Mouse (Mus musculus): ENCODE data around the gene Gramd4.
"Not testable (repeated sequence)": the region's sequence is repeated elsewhere in the genome, so short reads cannot be mapped to it uniquely, and the experiment has no call there.

The Gramd4 gene

DNA sequence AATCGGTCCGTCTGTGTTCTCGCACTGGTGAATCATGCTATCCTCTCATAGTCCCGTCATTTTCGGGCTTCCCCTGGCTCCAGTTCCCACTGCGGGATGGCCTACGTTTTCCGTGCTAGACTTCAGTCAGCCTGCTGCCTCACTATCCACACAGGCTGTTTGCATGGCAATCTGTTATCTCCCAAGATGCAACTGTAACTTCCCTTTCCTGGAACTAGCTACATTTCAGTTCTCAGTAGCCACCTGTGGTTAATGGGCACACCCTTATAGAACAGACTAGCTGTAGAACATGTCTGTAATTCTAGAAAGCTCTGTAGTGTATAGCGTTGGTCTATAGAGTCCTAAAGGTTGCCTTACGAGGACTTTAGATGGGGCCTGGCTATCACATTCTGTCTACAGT, 6.3 kb upstream of the Gramd4 start:
- peak; percentile 87 for DNase-seq (ENCODE audit: low read depth)

- no peak for DNase-seq (ENCODE audit: low read depth)
Observed at GRCm38 (mm10) chr15:86051878-86052478, 5.5 kb upstream of the Gramd4 start.

- peak; percentile 86 for DNase-seq (ENCODE audit: low read depth)
Observed at GRCm38 (mm10) chr15:86053890-86054536, 3.5 kb upstream of the Gramd4 start.

- DNase-seq (ENCODE audit: low read depth): not testable (repeated sequence)
Observed at GRCm38 (mm10) chr15:86054861-86055260, 2.6 kb upstream of the Gramd4 start.

DNA sequence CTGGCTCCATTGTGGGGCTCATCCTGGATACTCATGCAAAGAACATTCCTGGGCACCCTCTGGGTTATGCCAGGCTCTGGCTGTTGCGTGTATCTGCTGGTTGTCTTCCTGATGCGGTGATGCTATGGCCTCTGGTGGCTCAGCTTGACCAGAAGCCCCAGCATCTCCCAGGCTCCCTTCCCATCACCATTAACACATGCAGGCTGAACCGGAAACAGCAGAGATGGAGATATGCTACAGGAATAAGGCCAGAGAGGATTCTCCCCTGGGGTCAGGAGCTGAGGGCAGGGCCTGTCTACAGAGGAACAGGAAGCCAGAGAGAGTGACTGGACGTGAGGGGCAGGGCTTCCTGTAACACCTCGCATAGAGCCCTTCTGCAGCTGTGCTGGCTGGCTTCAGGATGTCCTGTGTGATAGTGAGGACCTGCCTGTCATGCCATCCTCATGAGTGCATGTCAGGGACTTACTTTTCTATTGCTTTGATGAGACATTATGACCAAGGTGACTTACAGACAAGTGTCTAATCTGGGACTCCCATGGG, 1.2 kb upstream of the Gramd4 start:
- DNase-seq (ENCODE audit: low read depth): peak; percentile 61

DNA sequence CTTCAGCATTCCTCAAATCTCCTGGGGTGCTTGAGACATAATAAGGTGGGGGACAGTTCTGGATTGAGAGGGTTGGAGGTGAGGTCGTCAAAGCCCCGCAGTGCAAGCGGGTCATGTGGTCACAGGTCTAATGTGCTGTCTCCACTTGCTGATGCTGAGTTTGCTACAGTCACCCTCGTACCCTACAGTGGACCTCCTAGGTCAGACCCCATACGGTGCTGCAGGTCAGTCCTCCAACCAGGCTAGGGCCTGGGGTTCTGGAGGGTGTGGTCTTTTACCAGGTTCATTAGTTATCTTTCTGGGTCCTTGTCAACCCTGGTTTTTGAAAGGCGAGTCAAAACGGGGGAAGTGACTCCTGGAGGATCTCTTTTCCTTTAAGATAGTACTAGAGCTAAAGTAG, 413 bp downstream of the Gramd4 start:
- DNase-seq (ENCODE audit: low read depth): peak; percentile 33

GRCm38 (mm10) chr15:86058394-86058915, 960 bp downstream of the Gramd4 start:
- peak; percentile 62 for DNase-seq (ENCODE audit: low read depth)

DNA sequence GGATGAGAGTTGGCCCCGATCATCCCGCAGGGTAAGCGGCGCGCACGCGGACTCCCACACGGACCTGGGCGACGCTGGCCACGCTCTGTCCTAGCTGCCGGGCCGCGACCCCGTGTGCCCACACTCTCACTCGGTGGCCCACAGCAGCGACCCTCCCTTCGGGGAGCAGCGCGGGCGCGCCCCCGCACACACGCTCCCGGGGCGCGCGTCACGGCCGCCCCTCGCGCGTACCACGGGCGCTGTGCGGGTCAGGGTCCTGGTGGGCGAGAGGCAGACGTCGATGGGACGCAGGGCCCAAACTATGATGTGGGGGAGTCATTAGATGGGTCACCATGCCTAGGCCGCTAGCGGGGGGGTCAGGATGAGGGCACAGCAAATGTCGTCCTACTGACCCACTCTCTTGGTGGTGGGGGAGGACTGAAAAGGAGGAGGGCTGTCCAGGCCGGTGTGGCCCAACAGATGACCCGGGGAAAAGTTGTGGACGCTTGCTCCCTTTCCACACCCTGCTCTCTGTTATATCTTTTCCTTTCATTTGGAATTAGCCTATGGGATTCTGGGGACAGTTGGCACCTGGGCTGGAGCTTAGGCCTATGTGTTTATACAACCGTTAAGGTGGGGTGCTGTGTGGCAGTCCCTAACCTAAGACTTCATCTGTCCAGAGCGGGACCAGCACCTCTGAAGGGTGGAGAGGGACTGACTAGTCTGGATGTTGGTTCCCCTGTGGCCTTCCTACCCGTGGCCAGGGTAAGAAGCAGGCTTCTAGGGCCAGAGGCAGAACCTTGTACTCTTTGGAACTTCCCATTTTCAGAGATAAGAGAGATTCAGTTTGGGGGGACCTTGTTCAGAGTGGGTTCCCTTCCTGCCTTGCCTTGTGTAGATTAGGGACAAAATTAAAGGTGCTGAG, 1.7 kb downstream of the Gramd4 start:
- peak; percentile 59 for DNase-seq (ENCODE audit: low read depth)

DNA sequence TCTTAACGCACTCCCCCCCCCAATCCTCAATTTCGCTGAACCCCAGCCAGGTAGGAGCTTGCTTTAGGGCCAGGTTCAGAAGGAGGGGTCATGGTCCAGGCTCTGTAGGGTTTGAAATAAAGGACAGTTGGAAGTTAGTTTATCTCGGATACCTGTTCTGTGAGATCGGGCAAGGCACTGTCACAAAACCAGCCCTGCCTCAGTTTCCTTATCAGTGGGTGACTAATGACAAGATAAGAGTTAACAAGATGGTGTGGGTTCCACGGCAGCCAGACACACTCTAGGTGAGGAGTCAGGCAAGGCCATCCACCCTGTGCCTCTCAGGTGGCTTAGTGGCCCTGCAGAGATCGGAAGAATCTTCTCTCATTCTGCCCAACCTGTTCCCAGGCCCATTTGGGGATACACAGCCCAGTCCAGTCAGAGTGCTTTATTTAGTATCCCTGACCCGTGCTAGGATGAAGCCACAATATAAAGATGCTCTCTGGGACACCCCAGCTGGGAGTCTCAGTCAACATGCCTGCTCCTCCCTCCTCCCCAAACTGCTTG, 2.4 kb downstream of the Gramd4 start:
- no peak for DNase-seq (ENCODE audit: low read depth)

- DNase-seq (ENCODE audit: low read depth): no peak
Observed at GRCm38 (mm10) chr15:86060581-86060980, 3.1 kb downstream of the Gramd4 start.

GRCm38 (mm10) chr15:86061221-86061620, 3.7 kb downstream of the Gramd4 start:
- DNase-seq (ENCODE audit: low read depth): no peak

- no peak for DNase-seq (ENCODE audit: low read depth)
Observed at GRCm38 (mm10) chr15:86061848-86062481, 4.5 kb downstream of the Gramd4 start.

DNA sequence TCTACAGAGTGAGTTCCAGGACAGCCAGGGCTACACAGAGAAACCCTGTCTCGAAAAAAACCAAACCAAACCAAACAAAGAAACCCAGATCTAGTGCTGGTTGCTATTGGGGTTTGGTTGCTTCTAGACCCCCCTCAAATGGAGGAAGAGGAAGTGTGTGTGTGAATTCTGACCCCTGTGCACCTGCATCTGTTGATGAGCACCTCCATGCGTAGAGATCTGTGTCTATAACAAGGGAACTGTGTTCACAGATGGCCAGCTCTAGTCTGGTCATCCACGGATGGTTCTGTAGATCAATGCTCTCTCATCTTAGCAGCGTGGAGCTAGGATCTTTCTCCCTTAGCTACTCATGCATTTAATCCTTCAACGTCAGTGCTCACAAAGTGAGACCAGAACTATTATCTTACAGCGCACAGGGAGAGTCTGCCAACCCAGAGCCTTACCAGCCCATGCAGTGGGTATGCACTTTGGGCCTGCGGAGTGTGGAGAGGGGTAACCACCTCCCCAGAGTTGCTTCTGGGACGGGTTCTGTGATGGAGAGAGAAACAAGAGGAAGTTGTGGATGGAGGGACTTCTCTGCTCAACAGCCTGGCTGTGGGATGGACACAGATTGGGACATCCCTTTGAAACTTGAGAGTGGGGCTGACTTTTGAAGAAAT, 6.8 kb downstream of the Gramd4 start:
- DNase-seq (ENCODE audit: low read depth): peak; percentile 42

- no peak for DNase-seq (ENCODE audit: low read depth)
Observed at GRCm38 (mm10) chr15:86064850-86065229, 7.3 kb downstream of the Gramd4 start.

GRCm38 (mm10) chr15:86065367-86065766, 7.9 kb downstream of the Gramd4 start:
- no peak for DNase-seq (ENCODE audit: low read depth)

- DNase-seq (ENCODE audit: low read depth): peak; percentile 72
Observed at GRCm38 (mm10) chr15:86066836-86067580, 9.5 kb downstream of the Gramd4 start.

- DNase-seq (ENCODE audit: low read depth): peak; percentile 97
Observed at GRCm38 (mm10) chr15:86067581-86067910, 10.1 kb downstream of the Gramd4 start.

DNA sequence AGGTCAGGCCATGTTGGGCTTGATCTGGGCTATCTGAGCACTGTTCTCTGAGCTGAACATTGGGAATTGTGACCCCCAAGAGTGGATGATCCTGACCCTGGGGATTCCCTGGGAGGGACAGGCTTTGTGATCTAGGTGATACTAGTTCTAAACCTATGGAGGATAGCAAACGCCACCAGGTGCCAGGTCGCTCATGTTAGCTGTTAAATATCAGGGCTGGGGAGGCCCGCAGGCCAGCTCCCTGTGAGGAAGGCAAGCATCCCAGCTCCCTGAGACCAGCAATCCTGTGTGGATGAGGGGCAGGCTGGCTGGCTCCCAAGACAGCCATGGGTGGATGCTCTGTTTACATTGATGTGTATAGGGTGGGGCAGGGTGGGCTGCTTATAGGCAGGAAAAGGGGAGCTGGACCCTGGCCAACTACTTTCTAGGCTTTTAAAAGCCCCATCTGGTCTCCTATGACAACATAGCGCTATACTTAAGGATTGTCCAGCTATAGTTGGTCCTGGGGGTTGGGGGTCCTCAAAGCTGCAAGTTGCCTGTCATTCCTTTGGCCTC, 10.5 kb downstream of the Gramd4 start:
- no peak for DNase-seq (ENCODE audit: low read depth)

- DNase-seq (ENCODE audit: low read depth): peak; percentile 57
Observed at GRCm38 (mm10) chr15:86069011-86069791, 11.7 kb downstream of the Gramd4 start.
